Mouse (Mus musculus): ENCODE measurements around the gene Trio. TPM values are rescaled to one million over a fixed set of nuclear protein-coding genes. Genes with fewer than 3 reads are reported as not detected.

The Trio gene
- polyA plus RNA-seq, 1 experiment from 2014 or later = 17.4 TPM

- peaks cover 28% of the 10 kb centered on the region for H3K36me3 ChIP-seq (ENCODE audit: insufficient read depth, low read length)
- H3K4me2 ChIP-seq (ENCODE audit: low read length) = no peak overlapping the region
- H3K27me3 ChIP-seq (ENCODE audit: insufficient read depth, low read length) = no peaks in the 10 kb centered on the region
- TF ChIP-seq CTCF (IDR thresholded peaks at IDR 0.05; ENCODE audit: low read depth) = no peak
- no peak overlapping the region for H3K4me3 ChIP-seq (replicated peaks; ENCODE audit: low read depth, low read length)
- ATAC-seq (replicated peaks; ENCODE audit: low FRiP score, low read depth) (no peak), DNase-seq (ENCODE audit: low spot score) (no peak)
- 81% methylated on average over 7 of the region's 7 CpGs for WGBS
- H3K4me1 ChIP-seq (replicated peaks; ENCODE audit: insufficient read depth, low read length) = no peaks in the 10 kb centered on the region
- no peak overlapping the region for H3K27ac ChIP-seq
- no peak overlapping the region for H3K9ac ChIP-seq (ENCODE audit: low read depth, low read length)
- no peaks in the 10 kb centered on the region for H3K9me3 ChIP-seq (replicated peaks; ENCODE audit: low read length)
Observed at GRCm38 (mm10) chr15:27857242-27857641, 168.4 kb downstream of the Trio start.

GRCm38 (mm10) chr15:27856050-27856787 lies 169.4 kb downstream of the Trio start:
- Histone ChIP-seq H3K4me2 (ENCODE audit: low read length) (peak overlapping the region; percentile 15; the same call in 1 of the 2 replicates), H3K27me3 (ENCODE audit: insufficient read depth, low read length) (no peaks in the 10 kb centered on the region), H3K27ac (no peak overlapping the region), H3K9me3 (replicated peaks; ENCODE audit: low read length) (no peaks in the 10 kb centered on the region), H3K4me3 (replicated peaks; ENCODE audit: low read depth, low read length) (no peak overlapping the region), H3K36me3 (ENCODE audit: insufficient read depth, low read length) (peaks cover 35% of the 10 kb centered on the region), H3K4me1 (replicated peaks; ENCODE audit: insufficient read depth, low read length) (no peaks in the 10 kb centered on the region), H3K9ac (ENCODE audit: low read depth, low read length) (no peak overlapping the region)
- ATAC-seq (replicated peaks; ENCODE audit: low FRiP score, low read depth) = no peak
- 59% methylated on average over 29 of the region's 29 CpGs for WGBS
- peak; percentile 20 for DNase-seq (ENCODE audit: low spot score)
- TF ChIP-seq CTCF (IDR thresholded peaks at IDR 0.05; ENCODE audit: low read depth) = peak; percentile 33; the same call in 1 of the 2 replicates

- no peak overlapping the region for H3K27ac ChIP-seq
- H3K27me3 ChIP-seq (ENCODE audit: insufficient read depth, low read length) = no peaks in the 10 kb centered on the region
- ATAC-seq (replicated peaks; ENCODE audit: low FRiP score, low read depth) = no peak
- peaks cover 66% of the 10 kb centered on the region for H3K36me3 ChIP-seq (ENCODE audit: insufficient read depth, low read length)
- H3K4me3 ChIP-seq (replicated peaks; ENCODE audit: low read depth, low read length) = no peak overlapping the region
- H3K4me2 ChIP-seq (ENCODE audit: low read length) = no peak overlapping the region
- 78% methylated on average over 6 of the region's 6 CpGs for WGBS
- peak; percentile 54 for DNase-seq (ENCODE audit: low spot score)
- H3K9ac ChIP-seq (ENCODE audit: low read depth, low read length) = no peak overlapping the region
- TF ChIP-seq CTCF (IDR thresholded peaks at IDR 0.05; ENCODE audit: low read depth) = peak; percentile 53
- H3K4me1 ChIP-seq (replicated peaks; ENCODE audit: insufficient read depth, low read length) = no peaks in the 10 kb centered on the region
- no peaks in the 10 kb centered on the region for H3K9me3 ChIP-seq (replicated peaks; ENCODE audit: low read length)
Observed at GRCm38 (mm10) chr15:27851312-27851711, 174.3 kb downstream of the Trio start.

- peaks cover 69% of the 10 kb centered on the region for H3K36me3 ChIP-seq (ENCODE audit: insufficient read depth, low read length)
- 93% methylated on average over 14 of the region's 14 CpGs for WGBS
Observed at GRCm38 (mm10) chr15:27850904-27851303, 174.7 kb downstream of the Trio start.

GRCm38 (mm10) chr15:27849910-27850309 lies 175.7 kb downstream of the Trio start:
- Histone ChIP-seq H3K4me1 (replicated peaks; ENCODE audit: insufficient read depth, low read length) (no peaks in the 10 kb centered on the region), H3K4me2 (ENCODE audit: low read length) (no peak overlapping the region), H3K9me3 (replicated peaks; ENCODE audit: low read length) (no peaks in the 10 kb centered on the region), H3K4me3 (replicated peaks; ENCODE audit: low read depth, low read length) (no peak overlapping the region), H3K36me3 (ENCODE audit: insufficient read depth, low read length) (peaks cover 74% of the 10 kb centered on the region), H3K9ac (ENCODE audit: low read depth, low read length) (no peak overlapping the region), H3K27me3 (ENCODE audit: insufficient read depth, low read length) (no peaks in the 10 kb centered on the region), H3K27ac (no peak overlapping the region)
- no peak for TF ChIP-seq CTCF (IDR thresholded peaks at IDR 0.05; ENCODE audit: low read depth)
- 85% methylated on average over 4 of the region's 4 CpGs for WGBS
- 0 out of 2 replicates have a peak, but pooled peaks have one; percentile 36 for ATAC-seq (replicated peaks; ENCODE audit: low FRiP score, low read depth)
- no peak for DNase-seq (ENCODE audit: low spot score)

More at GRCm38 (mm10) chr15:27850904-27851303, 174.7 kb downstream of the Trio start:
- Histone ChIP-seq H3K4me1 (replicated peaks; ENCODE audit: insufficient read depth, low read length) (no peaks in the 10 kb centered on the region), H3K4me3 (replicated peaks; ENCODE audit: low read depth, low read length) (no peak overlapping the region), H3K27me3 (ENCODE audit: insufficient read depth, low read length) (no peaks in the 10 kb centered on the region), H3K9ac (ENCODE audit: low read depth, low read length) (no peak overlapping the region), H3K27ac (no peak overlapping the region), H3K4me2 (ENCODE audit: low read length) (no peak overlapping the region), H3K9me3 (replicated peaks; ENCODE audit: low read length) (no peaks in the 10 kb centered on the region)
- DNase-seq (ENCODE audit: low spot score) (peak; percentile 39), ATAC-seq (replicated peaks; ENCODE audit: low FRiP score, low read depth) (no peak)
- peak; percentile 64 for TF ChIP-seq CTCF (IDR thresholded peaks at IDR 0.05; ENCODE audit: low read depth)

- no peaks in the 10 kb centered on the region for H3K9me3 ChIP-seq (replicated peaks; ENCODE audit: low read length)
- no peak overlapping the region for H3K9ac ChIP-seq (ENCODE audit: low read depth, low read length)
- no peaks in the 10 kb centered on the region for H3K27me3 ChIP-seq (ENCODE audit: insufficient read depth, low read length)
- no peak overlapping the region for H3K27ac ChIP-seq
- peaks cover 70% of the 10 kb centered on the region for H3K36me3 ChIP-seq (ENCODE audit: insufficient read depth, low read length)
- H3K4me1 ChIP-seq (replicated peaks; ENCODE audit: insufficient read depth, low read length) = no peaks in the 10 kb centered on the region
- H3K4me2 ChIP-seq (ENCODE audit: low read length) = no peak overlapping the region
- DNase-seq (ENCODE audit: low spot score) (no peak), ATAC-seq (replicated peaks; ENCODE audit: low FRiP score, low read depth) (no peak)
- TF ChIP-seq CTCF (IDR thresholded peaks at IDR 0.05; ENCODE audit: low read depth) = no peak
- H3K4me3 ChIP-seq (replicated peaks; ENCODE audit: low read depth, low read length) = no peak overlapping the region
- WGBS = 93% methylated on average over 15 of the region's 15 CpGs
Observed at GRCm38 (mm10) chr15:27841696-27842095, 184.0 kb downstream of the Trio start.
